ENCODE assay signal across 11 mouse cellular contexts in genomic region chr2:85137601-85138140, GRCm38 (mm10). TPM values are rescaled to one million over a fixed set of nuclear protein-coding genes. Genes with fewer than 3 reads are reported as not detected.
A peak's percentile ranks its signal among the peaks of the same experiment; 100 is the strongest.
DNase-seq lines count a peak whose midpoint lies in the region; ATAC-seq lines count a peak whose summit lies in the region.
"Had no signal": no experiment of that assay in that cellular context is flagged by ENCODE, and none has a peak within 500 bp of the region (broad histone marks: within the 10 kb centered on the region; RNA-seq: fewer than 3 reads in every experiment).

No protein-coding gene starts in this region.

- H3K27ac ChIP-seq in kidney, embryonic 16.5 days (ENCODE audit: low read length): peak overlapping the region; percentile 47
- no peak overlapping the region for H3K27ac ChIP-seq in embryonic facial prominence, embryonic 12.5 days
- no peak overlapping the region for H3K27ac ChIP-seq in hindbrain, embryonic 14.5 days

- H3K9me3 ChIP-seq in kidney, embryonic 16.5 days (ENCODE audit: low read length): no peaks in the 10 kb centered on the region
- no peaks in the 10 kb centered on the region for H3K9me3 ChIP-seq in embryonic facial prominence, embryonic 12.5 days
- no peaks in the 10 kb centered on the region for H3K9me3 ChIP-seq in hindbrain, embryonic 14.5 days (ENCODE audit: control insufficient read depth, low read length)

- H3K36me3 ChIP-seq in kidney, embryonic 16.5 days (ENCODE audit: insufficient read depth, low read length): no peaks in the 10 kb centered on the region
- H3K36me3 ChIP-seq in embryonic facial prominence, embryonic 12.5 days: no peaks in the 10 kb centered on the region
- no peaks in the 10 kb centered on the region for H3K36me3 ChIP-seq in hindbrain, embryonic 14.5 days (replicated peaks; ENCODE audit: control insufficient read depth, insufficient read depth)

- H3K4me3 ChIP-seq in kidney, embryonic 16.5 days (ENCODE audit: low read length): peak overlapping the region; percentile 41
- 0 out of 2 replicates have a peak overlapping the region, but pooled peaks have one; percentile 9 for H3K4me3 ChIP-seq in embryonic facial prominence, embryonic 12.5 days
- peak overlapping the region; percentile 11; the same call in 1 of the 2 replicates for H3K4me3 ChIP-seq in hindbrain, embryonic 14.5 days (replicated peaks; ENCODE audit: low read length)

- WGBS in kidney, embryonic 16.5 days: 57% methylated on average over 10 of the region's 10 CpGs
- WGBS in embryonic facial prominence, embryonic 12.5 days: 64% methylated on average over 10 of the region's 10 CpGs
- whole genome bisulfite sequencing in hindbrain, embryonic 14.5 days: 76% methylated on average over 10 of the region's 10 CpGs

- ATAC-seq in kidney, embryonic 16.5 days (ENCODE audit: low FRiP score, low TSS enrichment): no peak
- ATAC-seq in embryonic facial prominence, embryonic 12.5 days (ENCODE audit: insufficient number of reproducible peaks, insufficient read depth, low FRiP score, low TSS enrichment): no peak
- no peak for ATAC-seq in hindbrain, embryonic 14.5 days (ENCODE audit: low FRiP score)

- no peak overlapping the region for H3K4me2 ChIP-seq in kidney, embryonic 16.5 days (replicated peaks; ENCODE audit: low read depth, low read length)
- no peak overlapping the region for H3K4me2 ChIP-seq in embryonic facial prominence, embryonic 12.5 days (replicated peaks)
- no peak overlapping the region for H3K4me2 ChIP-seq in hindbrain, embryonic 14.5 days (replicated peaks)

- no peaks in the 10 kb centered on the region for H3K4me1 ChIP-seq in kidney, embryonic 16.5 days (ENCODE audit: insufficient read depth, low read length)
- H3K4me1 ChIP-seq in embryonic facial prominence, embryonic 12.5 days: no peaks in the 10 kb centered on the region
- no peaks in the 10 kb centered on the region for H3K4me1 ChIP-seq in hindbrain, embryonic 14.5 days (replicated peaks; ENCODE audit: control insufficient read depth, insufficient read depth, low read length)

- no peak for DNase-seq in kidney, adult 8-10 months
- DNase-seq in hindbrain, embryonic 14.5 days (ENCODE audit: low spot score): no peak
- DNase-seq in lung, postnatal 36 days: peak; percentile 23
- DNase-seq in frontal cortex, adult 2 months (ENCODE audit: extremely low spot score in 1 of 2, low spot score in 1 of 2): no peak
- no peak for DNase-seq in testis, postnatal 14 days (ENCODE audit: low spot score)
- DNase-seq in frontal cortex, postnatal 14 days (ENCODE audit: low spot score in 2 of 2): no peak
- DNase-seq: adrenal gland, postnatal 10 days; cerebellum, postnatal 36 days; layer of hippocampus, postnatal 36 days had no signal

- no peaks in the 10 kb centered on the region for H3K27me3 ChIP-seq in kidney, embryonic 16.5 days (ENCODE audit: insufficient read depth, low read length)
- no peaks in the 10 kb centered on the region for H3K27me3 ChIP-seq in embryonic facial prominence, embryonic 12.5 days
- H3K27me3 ChIP-seq in hindbrain, embryonic 14.5 days (ENCODE audit: control insufficient read depth, insufficient read depth, low read length): no peaks in the 10 kb centered on the region

- peak overlapping the region; percentile 59 for H3K9ac ChIP-seq in kidney, embryonic 16.5 days (replicated peaks; ENCODE audit: low read length)
- no peak overlapping the region for H3K9ac ChIP-seq in embryonic facial prominence, embryonic 12.5 days
- H3K9ac ChIP-seq in hindbrain, embryonic 14.5 days: no peak overlapping the region

RNA-seq across cellular contexts. Expression of gene Aplnr, which starts 1.6 kb away (rescaled TPM):
- polyA plus RNA-seq in kidney, embryonic 16.5 days (2015; fragmentation: Nextera tagmentation; extraction: Ambion mirVana): 125 and 126 TPM in 2 replicates
- 42.7 and 45.3 TPM in 2 replicates for polyA plus RNA-seq in embryonic facial prominence, embryonic 12.5 days (2016; fragmentation: Nextera tagmentation; extraction: Ambion mirVana)
- polyA plus RNA-seq in hindbrain, embryonic 14.5 days (2014; fragmentation: Nextera tagmentation; extraction: Ambion mirVana): 29.2 and 35.2 TPM in 2 replicates
- polyA plus RNA-seq in frontal cortex, adult 2 months (2012; rRNA removed): 1.2 TPM in 2 replicates

RNA-seq across cellular contexts. Expression of gene Lrrc55, which starts 59.3 kb away (rescaled TPM):
- 0.68 and 0.80 TPM in 2 replicates for polyA plus RNA-seq in kidney, embryonic 16.5 days (2015; fragmentation: Nextera tagmentation; extraction: Ambion mirVana)
- 0.92 and 1.1 TPM in 2 replicates for polyA plus RNA-seq in embryonic facial prominence, embryonic 12.5 days (2016; fragmentation: Nextera tagmentation; extraction: Ambion mirVana)
- 9.7 and 13.0 TPM in 2 replicates for polyA plus RNA-seq in hindbrain, embryonic 14.5 days (2014; fragmentation: Nextera tagmentation; extraction: Ambion mirVana)
- polyA plus RNA-seq in frontal cortex, adult 2 months (2012; rRNA removed): 63.6 and 64.7 TPM in 2 replicates

Comparison
In these comparisons a context has a peak if more than half of its experiments do, and no peak if none do; other contexts are left out.
1. RNA of gene Aplnr, which starts 1.6 kb away (polyA plus RNA-seq): 125 to 126 TPM in kidney, embryonic 16.5 days, 42.7 to 45.3 TPM in embryonic facial prominence, embryonic 12.5 days and 29.2 to 35.2 TPM in hindbrain, embryonic 14.5 days; 1.2 TPM in frontal cortex, adult 2 months; every median in the first group is over 10 times any median in the second.
2. Peak in every context shown above with its lines, with median percentiles within 50 percentile points of each other: H3K4me3 ChIP-seq.